11 mouse cellular contexts compared by ENCODE assay signal in the genomic region with DNA sequence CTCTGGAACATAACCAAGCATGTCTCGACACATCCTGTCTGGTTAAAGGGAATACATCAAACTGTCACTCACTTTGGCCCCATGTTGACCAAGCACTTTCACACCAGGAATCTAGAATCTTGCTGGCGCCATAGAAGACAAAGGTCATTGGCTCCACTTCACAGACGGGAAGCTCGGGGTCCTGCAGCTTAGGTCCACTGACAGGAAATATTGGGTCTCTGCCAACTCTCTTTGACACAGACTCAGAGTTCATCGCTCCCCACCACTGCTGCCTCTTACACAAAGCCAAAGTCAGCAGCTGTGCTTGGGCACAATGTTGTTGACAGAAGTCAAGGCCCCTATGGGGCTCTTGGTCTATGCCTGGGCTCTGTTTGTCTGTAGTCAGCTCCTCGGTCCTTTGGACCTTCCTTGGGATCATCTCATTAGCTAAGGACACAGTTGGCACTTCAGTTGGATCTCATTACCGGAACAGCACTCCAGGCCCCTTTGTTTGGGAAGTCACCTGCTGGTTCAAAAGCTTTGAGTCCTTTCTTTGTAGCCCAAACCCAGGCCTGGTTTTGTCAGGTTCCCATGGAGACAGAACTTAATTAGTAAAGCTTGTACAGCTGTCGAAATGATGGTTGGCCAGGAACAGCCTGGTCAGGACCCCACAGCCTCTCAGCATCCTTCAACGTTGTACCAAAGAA. TPM values are rescaled to one million over a fixed set of nuclear protein-coding genes. Genes with fewer than 3 reads are reported as not detected.
DNase-seq lines count a peak whose midpoint lies in the region; ATAC-seq and TF ChIP-seq lines count a peak whose summit lies in the region.
"Had no signal": no experiment of that assay in that cellular context is flagged by ENCODE, and none has a peak within 500 bp of the region (broad histone marks: within the 10 kb centered on the region; RNA-seq: fewer than 3 reads in every experiment).

No protein-coding gene starts in this region.

- no peaks in the 10 kb centered on the region for H3K27me3 ChIP-seq in hindbrain, embryonic 11.5 days (ENCODE audit: control insufficient read depth, insufficient read depth, low read length)
- H3K27me3 ChIP-seq in midbrain, embryonic 14.5 days (ENCODE audit: control insufficient read depth, insufficient read depth, low read length), result no peaks in the 10 kb centered on the region

- H3K4me2 ChIP-seq in hindbrain, embryonic 11.5 days (replicated peaks; ENCODE audit: low read depth, low read length), result no peak overlapping the region
- no peak overlapping the region for H3K4me2 ChIP-seq in midbrain, embryonic 14.5 days (ENCODE audit: low read length)

- no peak for DNase-seq in layer of hippocampus, adult 2 months (ENCODE audit: low spot score in 2 of 2)
- DNase-seq in layer of hippocampus, adult 8-10 months (ENCODE audit: low spot score in 2 of 2), result no peak
- DNase-seq in hindbrain, embryonic 11.5 days (ENCODE audit: low spot score), result peak; percentile 36
- peak; percentile 90 for DNase-seq in kidney, postnatal 14 days
- DNase-seq in midbrain, embryonic 14.5 days, result peak; percentile 54
- DNase-seq in frontal cortex, postnatal 14 days (ENCODE audit: low spot score in 2 of 2), result no peak
- DNase-seq in ovary, adult 18-20 months (ENCODE audit: low spot score), result no peak
- no peak for DNase-seq in right cerebral cortex, postnatal 25 days

- H3K36me3 ChIP-seq in hindbrain, embryonic 11.5 days (ENCODE audit: control insufficient read depth, insufficient read depth, low read length), result no peaks in the 10 kb centered on the region
- no peaks in the 10 kb centered on the region for H3K36me3 ChIP-seq in midbrain, embryonic 14.5 days (ENCODE audit: control insufficient read depth, insufficient read depth, low read length)

- 31% methylated on average over 9 of the region's 9 CpGs for WGBS in hindbrain, embryonic 11.5 days
- 23% methylated on average over 9 of the region's 9 CpGs for WGBS in midbrain, embryonic 14.5 days

- no peaks in the 10 kb centered on the region for H3K9me3 ChIP-seq in hindbrain, embryonic 11.5 days (ENCODE audit: control insufficient read depth, low read length)
- no peaks in the 10 kb centered on the region for H3K9me3 ChIP-seq in midbrain, embryonic 14.5 days (ENCODE audit: control insufficient read depth, low read length)

- peak overlapping the region; percentile 53; the same call in 1 of the 2 replicates for H3K27ac ChIP-seq in layer of hippocampus, adult 2 months
- no peak overlapping the region for H3K27ac ChIP-seq in hindbrain, embryonic 11.5 days (ENCODE audit: low read depth, low read length)
- H3K27ac ChIP-seq in midbrain, embryonic 14.5 days (replicated peaks; ENCODE audit: low read depth, low read length), result no peak overlapping the region; the same call in 1 of the 2 replicates

- TF ChIP-seq CTCF in layer of hippocampus, adult 2 months (conservative IDR thresholded peaks at IDR 0.05), result no peak

- H3K4me3 ChIP-seq in layer of hippocampus, adult 2 months, result no peak overlapping the region
- no peak overlapping the region for H3K4me3 ChIP-seq in hindbrain, embryonic 11.5 days (ENCODE audit: low read depth, low read length)
- no peak overlapping the region for H3K4me3 ChIP-seq in midbrain, embryonic 14.5 days (replicated peaks; ENCODE audit: low read depth, low read length)
- H3K4me3 ChIP-seq: megakaryocyte, embryonic 14.5 days had no signal

- 0 out of 2 replicates have a peak, but pooled peaks cover 5% of the 10 kb centered on the region for H3K4me1 ChIP-seq in hindbrain, embryonic 11.5 days (replicated peaks; ENCODE audit: control insufficient read depth, insufficient read depth, low read length)
- H3K4me1 ChIP-seq in midbrain, embryonic 14.5 days (ENCODE audit: control insufficient read depth, insufficient read depth, low read length), result peaks cover 14% of the 10 kb centered on the region

- no peak for ATAC-seq in hindbrain, embryonic 11.5 days (ENCODE audit: low FRiP score)
- no peak for ATAC-seq in midbrain, embryonic 14.5 days (ENCODE audit: low FRiP score, low TSS enrichment)

- H3K9ac ChIP-seq in hindbrain, embryonic 11.5 days (ENCODE audit: low read depth, low read length), result no peak overlapping the region
- H3K9ac ChIP-seq in midbrain, embryonic 14.5 days (replicated peaks; ENCODE audit: low read length), result no peak overlapping the region

RNA-seq across cellular contexts. Expression of a gene that starts 4.6 kb away (rescaled TPM):
- not detected for total RNA-seq in layer of hippocampus, adult 2 months (2021)
- under 1 TPM in 3 of 4 experiments, not detected in 1; 0.26 to 0.54 (median 0.32) TPM for total RNA-seq in layer of hippocampus, adult 8-10 months (2022)
- polyA plus RNA-seq in hindbrain, embryonic 11.5 days (2014; fragmentation: Nextera tagmentation; extraction: Ambion mirVana), result 0.48 and 0.68 TPM in 2 replicates
- 0.83 and 0.94 TPM in 2 replicates for polyA plus RNA-seq in midbrain, embryonic 14.5 days (2014; fragmentation: Nextera tagmentation; extraction: Ambion mirVana)
- total RNA-seq: common myeloid progenitor, adult 5-6 weeks; hematopoietic stem cell, adult 5-6 weeks had no signal

RNA-seq across cellular contexts. Expression of a gene that starts 7.8 kb away (rescaled TPM):
- total RNA-seq in layer of hippocampus, adult 2 months (2021), result 1 to 10 TPM; 1.9 to 2.1 TPM
- 1 to 10 TPM; 1.1 to 1.9 (median 1.5) TPM for total RNA-seq in layer of hippocampus, adult 8-10 months (2022)
- 2.8 and 4.3 TPM in 2 replicates for polyA plus RNA-seq in hindbrain, embryonic 11.5 days (2014; fragmentation: Nextera tagmentation; extraction: Ambion mirVana)
- polyA plus RNA-seq in midbrain, embryonic 14.5 days (2014; fragmentation: Nextera tagmentation; extraction: Ambion mirVana), result 3.0 and 3.9 TPM in 2 replicates
- total RNA-seq: common myeloid progenitor, adult 5-6 weeks; hematopoietic stem cell, adult 5-6 weeks had no signal

RNA-seq across cellular contexts. Expression of a gene that starts 28.3 kb away (rescaled TPM):
- total RNA-seq in layer of hippocampus, adult 2 months (2021), result 1 to 10 TPM; 1.6 to 2.3 TPM
- total RNA-seq in layer of hippocampus, adult 8-10 months (2022), result 1 to 10 TPM in 2 of 4 experiments, under 1 TPM in 2; 0.87 to 2.1 (median 1.1) TPM
- polyA plus RNA-seq in hindbrain, embryonic 11.5 days (2014; fragmentation: Nextera tagmentation; extraction: Ambion mirVana), result 0.12 TPM in 1 of 2 replicates, not detected in the other
- 0.13 TPM in 1 of 2 replicates, not detected in the other for polyA plus RNA-seq in midbrain, embryonic 14.5 days (2014; fragmentation: Nextera tagmentation; extraction: Ambion mirVana)
- total RNA-seq: common myeloid progenitor, adult 5-6 weeks; hematopoietic stem cell, adult 5-6 weeks had no signal

RNA-seq across cellular contexts. Expression of a gene that starts 46.4 kb away (rescaled TPM):
- total RNA-seq in layer of hippocampus, adult 2 months (2021), result under 1 TPM; 0.23 to 0.64 TPM
- total RNA-seq in layer of hippocampus, adult 8-10 months (2022), result under 1 TPM; 0.23 to 0.62 (median 0.43) TPM
- polyA plus RNA-seq in hindbrain, embryonic 11.5 days (2014; fragmentation: Nextera tagmentation; extraction: Ambion mirVana), result 0.84 and 1.5 TPM in 2 replicates
- polyA plus RNA-seq in midbrain, embryonic 14.5 days (2014; fragmentation: Nextera tagmentation; extraction: Ambion mirVana), result 0.43 TPM in 1 of 2 replicates, not detected in the other
- total RNA-seq: common myeloid progenitor, adult 5-6 weeks; hematopoietic stem cell, adult 5-6 weeks had no signal

Comparison
In these comparisons a context has a peak if more than half of its experiments do, and no peak if none do; other contexts are left out.
1. DNase-seq: peak in hindbrain, embryonic 11.5 days (single experiment), kidney, postnatal 14 days (single experiment) and midbrain, embryonic 14.5 days (single experiment); none in layer of hippocampus, adult 2 months (0 of 2), layer of hippocampus, adult 8-10 months (0 of 2), frontal cortex, postnatal 14 days (0 of 2), ovary, adult 18-20 months (single experiment) and right cerebral cortex, postnatal 25 days (single experiment).